Mouse (Mus musculus): ENCODE measurements around the gene Zbtb8os. TPM values are rescaled to one million over a fixed set of nuclear protein-coding genes. Genes with fewer than 3 reads are reported as not detected.

The Zbtb8os gene
- polyA plus RNA-seq, 1 experiment: 62.2 TPM

- TF ChIP-seq POLR2A (IDR thresholded peaks at IDR 0.05; ENCODE audit: borderline replicate concordance, control insufficient read depth, low read depth, low read length) (no peak), CTCF (IDR thresholded peaks at IDR 0.05; ENCODE audit: control insufficient read depth, insufficient read depth, low read length) (no peak)
- H3K4me1 ChIP-seq (ENCODE audit: control insufficient read depth, insufficient read depth, low read length): no peaks in the 10 kb centered on the region
- WGBS: 78% methylated on average over 7 of the region's 7 CpGs
- H3K4me3 ChIP-seq (replicated peaks; ENCODE audit: control insufficient read depth, low read depth, low read length): no peak overlapping the region
- no peak overlapping the region; the same call in 1 of the 2 replicates for H3K27ac ChIP-seq (ENCODE audit: control insufficient read depth, insufficient read depth, low read depth, low read length, poor library complexity)
Measured at GRCm38 (mm10) chr4:129390936-129391557, 55.6 kb downstream of the Zbtb8os start.

GRCm38 (mm10) chr4:129394089-129394870 is 58.8 kb downstream of the Zbtb8os start:
- WGBS: 57% methylated on average over 12 of the region's 12 CpGs

GRCm38 (mm10) chr4:129396960-129397359 is 61.5 kb downstream of the Zbtb8os start:
- Histone ChIP-seq H3K4me1 (ENCODE audit: control insufficient read depth, insufficient read depth, low read length) (no peaks in the 10 kb centered on the region), H3K27ac (ENCODE audit: control insufficient read depth, insufficient read depth, low read depth, low read length, poor library complexity) (no peak overlapping the region), H3K4me3 (replicated peaks; ENCODE audit: control insufficient read depth, low read depth, low read length) (no peak overlapping the region)
- whole genome bisulfite sequencing: 89% methylated on average over 3 of the region's 3 CpGs
- TF ChIP-seq POLR2A (IDR thresholded peaks at IDR 0.05; ENCODE audit: borderline replicate concordance, control insufficient read depth, low read depth, low read length) (no peak), CTCF (IDR thresholded peaks at IDR 0.05; ENCODE audit: control insufficient read depth, insufficient read depth, low read length) (no peak)

More at GRCm38 (mm10) chr4:129394089-129394870, 58.8 kb downstream of the Zbtb8os start:
- H3K27ac ChIP-seq (ENCODE audit: control insufficient read depth, insufficient read depth, low read depth, low read length, poor library complexity): no peak overlapping the region
- TF ChIP-seq POLR2A (IDR thresholded peaks at IDR 0.05; ENCODE audit: borderline replicate concordance, control insufficient read depth, low read depth, low read length) (no peak), CTCF (IDR thresholded peaks at IDR 0.05; ENCODE audit: control insufficient read depth, insufficient read depth, low read length) (no peak)
- no peak overlapping the region for H3K4me3 ChIP-seq (replicated peaks; ENCODE audit: control insufficient read depth, low read depth, low read length)
- H3K4me1 ChIP-seq (ENCODE audit: control insufficient read depth, insufficient read depth, low read length): no peaks in the 10 kb centered on the region

GRCm38 (mm10) chr4:129399813-129400212 is 64.3 kb downstream of the Zbtb8os start:
- WGBS: 76% methylated on average over 4 of the region's 4 CpGs
- TF ChIP-seq CTCF (IDR thresholded peaks at IDR 0.05; ENCODE audit: control insufficient read depth, insufficient read depth, low read length) (no peak), POLR2A (IDR thresholded peaks at IDR 0.05; ENCODE audit: borderline replicate concordance, control insufficient read depth, low read depth, low read length) (no peak)
- Histone ChIP-seq H3K27ac (ENCODE audit: control insufficient read depth, insufficient read depth, low read depth, low read length, poor library complexity) (no peak overlapping the region), H3K4me1 (ENCODE audit: control insufficient read depth, insufficient read depth, low read length) (no peaks in the 10 kb centered on the region), H3K4me3 (replicated peaks; ENCODE audit: control insufficient read depth, low read depth, low read length) (no peak overlapping the region)

Other genes with a start within 250 kb of the Zbtb8os start
- gene Tmem54, start 230.1 kb upstream of the Zbtb8os start, polyA plus RNA-seq (2011; ENCODE audit: insufficient read depth, insufficient read length, low replicate concordance, missing spikeins): 1.8 TPM in 1 of 2 replicates, not detected in the other
- gene Hpca, start 213.7 kb upstream of the Zbtb8os start, polyA plus RNA-seq (2011; ENCODE audit: insufficient read depth, insufficient read length, low replicate concordance, missing spikeins): not detected in 2 replicates
- 2.7 TPM in 1 of 2 replicates, not detected in the other for gene Fndc5, start 198.7 kb upstream of the Zbtb8os start, polyA plus RNA-seq (2011; ENCODE audit: insufficient read depth, insufficient read length, low replicate concordance, missing spikeins)
- gene S100pbp, start 146.0 kb upstream of the Zbtb8os start, polyA plus RNA-seq (2011; ENCODE audit: insufficient read depth, insufficient read length, low replicate concordance, missing spikeins): 8.5 and 9.4 TPM in 2 replicates
- gene Yars, start 145.9 kb upstream of the Zbtb8os start, polyA plus RNA-seq (2011; ENCODE audit: insufficient read depth, insufficient read length, low replicate concordance, missing spikeins): 25.1 and 28.2 TPM in 2 replicates
- gene C77080, start 74.3 kb upstream of the Zbtb8os start, polyA plus RNA-seq (2011; ENCODE audit: insufficient read depth, insufficient read length, low replicate concordance, missing spikeins): 0.86 and 1.9 TPM in 2 replicates
- not detected in 2 replicates for gene Sync, start 48.1 kb upstream of the Zbtb8os start, polyA plus RNA-seq (2011; ENCODE audit: insufficient read depth, insufficient read length, low replicate concordance, missing spikeins)
- 178 and 215 TPM in 2 replicates for gene Rbbp4, start 325 bp upstream of the Zbtb8os start, polyA plus RNA-seq (2011; ENCODE audit: insufficient read depth, insufficient read length, low replicate concordance, missing spikeins)
- 1.3 and 4.9 TPM in 2 replicates for gene Zbtb8a, start 42.4 kb downstream of the Zbtb8os start, polyA plus RNA-seq (2011; ENCODE audit: insufficient read depth, insufficient read length, low replicate concordance, missing spikeins)
- not detected in 2 replicates for gene Zbtb8b, start 105.2 kb downstream of the Zbtb8os start, polyA plus RNA-seq (2011; ENCODE audit: insufficient read depth, insufficient read length, low replicate concordance, missing spikeins)
- 96.2 and 127 TPM in 2 replicates for gene Bsdc1, start 125.9 kb downstream of the Zbtb8os start, polyA plus RNA-seq (2011; ENCODE audit: insufficient read depth, insufficient read length, low replicate concordance, missing spikeins)
- not detected in 2 replicates for gene Tssk3, start 155.3 kb downstream of the Zbtb8os start, polyA plus RNA-seq (2011; ENCODE audit: insufficient read depth, insufficient read length, low replicate concordance, missing spikeins)
- 2.8 TPM in 1 of 2 replicates, not detected in the other for gene Fam229a, start 155.5 kb downstream of the Zbtb8os start, polyA plus RNA-seq (2011; ENCODE audit: insufficient read depth, insufficient read length, low replicate concordance, missing spikeins)
- gene Marcksl1, start 177.9 kb downstream of the Zbtb8os start, polyA plus RNA-seq (2011; ENCODE audit: insufficient read depth, insufficient read length, low replicate concordance, missing spikeins): 14.6 and 53.8 TPM in 2 replicates
- 78.4 and 100 TPM in 2 replicates for gene Hdac1, start 207.0 kb downstream of the Zbtb8os start, polyA plus RNA-seq (2011; ENCODE audit: insufficient read depth, insufficient read length, low replicate concordance, missing spikeins)
- gene Lck, start 237.9 kb downstream of the Zbtb8os start, polyA plus RNA-seq (2011; ENCODE audit: insufficient read depth, insufficient read length, low replicate concordance, missing spikeins): 10.2 and 17.8 TPM in 2 replicates
- gene Fam167b, start 242.9 kb downstream of the Zbtb8os start, polyA plus RNA-seq (2011; ENCODE audit: insufficient read depth, insufficient read length, low replicate concordance, missing spikeins): 9.0 TPM in 2 replicates